Mouse (Mus musculus): Measurements from ENCODE around the gene Trio.

Trio gene

DNA sequence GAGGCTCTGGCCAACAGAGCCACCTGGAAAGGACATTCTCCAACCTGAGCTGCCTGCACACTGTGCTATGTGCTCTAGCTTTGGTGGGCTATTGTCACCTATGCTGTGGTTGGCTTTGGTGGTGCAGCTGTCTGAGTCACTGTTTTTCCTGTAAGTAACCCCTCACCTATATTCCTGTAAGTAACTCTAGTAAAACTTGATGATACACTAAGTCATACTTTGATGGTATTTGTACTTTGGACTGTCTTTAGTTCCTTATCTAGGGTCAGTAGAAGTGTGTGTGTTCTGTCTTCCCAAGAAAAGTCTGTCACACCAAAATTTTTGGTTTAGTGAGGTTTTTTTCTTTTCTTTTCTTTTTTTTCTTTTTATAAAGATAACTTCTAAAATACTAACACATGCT lies 49.3 kb downstream of the Trio start:
- ChIA-PET POLR2A (no interaction called here), CTCF (no interaction called here)

DNA sequence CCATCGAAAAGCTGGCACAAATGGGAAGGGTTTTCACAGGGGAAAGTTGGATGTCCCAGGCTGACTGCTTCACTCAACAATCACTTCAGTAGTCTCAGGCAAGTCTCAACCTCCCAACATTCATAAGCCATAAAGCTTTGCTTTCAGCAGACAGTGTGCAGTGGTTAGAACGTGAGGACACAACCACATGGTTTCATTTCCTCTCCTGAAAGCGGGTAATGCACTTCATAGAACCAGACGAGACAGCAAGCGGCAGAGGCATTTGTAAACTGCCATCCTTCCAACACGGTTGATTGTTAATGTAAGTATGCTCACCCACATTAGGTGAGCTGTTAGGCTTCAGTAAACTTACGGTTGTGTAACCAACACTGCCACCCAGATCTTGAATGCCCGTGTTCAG lies 51.0 kb downstream of the Trio start:
- CTCF ChIA-PET, result interaction anchor here in 1 of 4 experiments (0.7 kb wide), 1 partner anchor 61 kb away, joined by 3 read pairs; no protein-coding TSS in a partner anchor
- POLR2A ChIA-PET, result interaction anchor here in 1 of 4 experiments (1.2 to 1.4 kb wide), 2 partner anchors 18 to 19 kb away, joined by 3 to 4 read pairs; no protein-coding TSS in a partner anchor

DNA sequence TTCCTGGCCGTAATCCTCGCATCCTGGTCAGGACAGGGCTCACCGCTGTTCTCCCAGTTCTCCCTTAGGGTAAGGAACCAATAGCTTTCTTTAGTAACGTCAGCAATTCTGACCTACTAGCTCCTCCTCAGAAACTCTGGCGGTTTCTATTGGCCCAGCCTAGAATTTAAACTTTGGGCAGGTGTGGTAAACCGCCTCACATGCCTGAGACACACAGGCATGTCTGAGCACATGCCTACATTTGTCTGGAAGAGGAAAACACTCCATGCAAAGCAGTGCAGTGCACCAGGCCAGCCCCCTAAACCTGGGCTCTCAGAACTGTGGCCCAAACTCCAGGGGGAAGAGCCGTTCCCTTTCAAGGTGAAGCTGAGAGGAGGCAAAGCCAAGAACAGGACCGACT lies 57.5 kb downstream of the Trio start:
- ChIA-PET CTCF (interaction anchor here in 1 of 4 experiments (0.8 kb wide), 1 partner anchor 214 kb away, joined by 3 read pairs; no protein-coding TSS in a partner anchor), POLR2A (interaction anchor here in 3 of 4 experiments (0.6 to 2.7 kb wide), 42 partner anchors 8 to 664 kb away, joined by 3 to 25 read pairs (median 4); partner anchors contain the start of genes Trio (in 2 of the 3) and Otulinl (in 1 of the 3))

DNA sequence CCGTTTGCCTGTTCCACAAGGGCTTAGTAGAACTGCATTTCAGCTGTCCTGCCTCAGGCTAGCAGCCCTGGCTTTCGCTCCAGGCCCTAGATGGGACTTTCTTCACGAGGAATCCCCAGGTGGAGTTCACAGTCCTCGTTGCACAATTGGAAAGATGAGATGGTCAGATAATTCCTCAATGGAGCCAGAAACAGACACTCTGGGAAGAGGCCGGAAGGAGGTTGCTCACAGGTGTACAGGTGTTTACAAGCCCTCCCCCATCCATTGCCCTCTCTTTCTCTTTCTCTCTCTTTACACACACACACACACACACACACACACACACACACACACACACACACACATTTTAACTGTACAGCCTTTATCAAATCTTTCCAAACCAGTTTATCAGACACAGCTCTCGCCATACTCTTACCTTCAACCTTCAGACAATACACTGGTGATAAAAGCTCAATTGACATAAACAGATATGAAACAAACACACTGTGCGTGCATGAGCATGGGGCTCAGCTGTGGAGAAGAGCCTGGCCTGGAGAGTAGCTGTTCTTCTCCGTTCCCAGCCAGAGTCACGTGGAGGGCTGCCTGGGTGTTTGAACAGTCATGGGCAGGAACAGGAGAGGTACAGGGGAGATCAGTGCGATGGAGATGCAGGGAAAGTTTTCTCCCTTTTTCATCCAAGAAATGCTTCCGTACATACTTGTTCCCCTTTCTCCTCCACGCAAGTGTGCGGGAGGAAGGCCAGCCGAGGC lies 58.3 kb downstream of the Trio start:
- POLR2A ChIA-PET, result interaction anchor here in 3 of 4 experiments (0.7 to 2.7 kb wide), 39 partner anchors 7 to 663 kb away, joined by 3 to 25 read pairs (median 4); partner anchors contain the start of genes Trio (in 2 of the 3) and Otulinl (in 1 of the 3)
- CTCF ChIA-PET, result interaction anchor here in 2 of 4 experiments (0.6 to 0.8 kb wide), 2 partner anchors 215 to 232 kb away, joined by 3 to 4 read pairs; no protein-coding TSS in a partner anchor

DNA sequence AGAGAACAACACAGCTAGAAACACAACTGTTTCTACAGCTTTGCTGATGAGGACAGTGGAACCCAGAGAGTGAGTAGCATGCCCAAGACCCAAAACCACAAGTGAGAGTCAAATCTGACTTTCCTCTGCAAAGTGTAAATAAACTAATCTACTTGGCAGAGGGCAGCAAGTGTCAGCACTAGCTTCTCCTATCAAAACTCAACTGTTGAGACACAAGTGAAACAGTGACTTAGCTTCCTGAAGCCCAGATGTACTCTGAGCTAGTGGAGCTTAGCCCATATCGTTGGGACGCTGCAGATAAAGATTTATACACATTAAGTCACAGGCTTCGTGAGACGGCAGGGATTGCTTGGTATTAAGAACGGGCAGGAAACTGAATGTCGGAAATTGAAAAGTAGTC lies 60.8 kb downstream of the Trio start:
- ChIA-PET CTCF (no interaction called here), POLR2A (interaction anchor here in 1 of 4 experiments (0.6 to 1.0 kb wide), 3 partner anchors 9 to 51 kb away, joined by 3 to 11 read pairs (median 7); no protein-coding TSS in a partner anchor)

DNA sequence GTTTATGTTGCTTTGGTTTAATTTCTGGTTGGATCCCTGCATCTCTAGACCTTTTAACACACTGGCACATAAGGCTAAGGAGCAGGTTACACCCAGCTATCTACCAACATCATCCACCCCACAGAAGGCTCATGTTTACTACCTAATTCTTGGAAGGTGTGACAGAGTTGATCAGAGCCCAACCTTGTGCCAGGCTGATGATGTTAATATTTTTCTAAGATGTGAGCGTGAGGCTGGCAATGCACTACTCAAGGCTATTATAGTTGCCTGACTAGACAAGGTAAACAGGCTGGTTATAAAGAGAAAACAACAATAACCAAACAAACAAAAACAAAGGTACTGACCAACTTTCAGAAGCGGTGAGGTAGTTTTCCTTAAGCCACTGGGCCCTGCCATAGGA lies 62.1 kb downstream of the Trio start:
- CTCF ChIA-PET, result no interaction called here
- POLR2A ChIA-PET, result interaction anchor here in 1 of 4 experiments (0.6 kb wide), 1 partner anchor 175 kb away, joined by 3 read pairs; no protein-coding TSS in a partner anchor

GRCm38 (mm10) chr15:27960642-27961041 lies 65.0 kb downstream of the Trio start:
- ChIA-PET POLR2A (interaction anchor here in 3 of 4 experiments (0.6 to 2.3 kb wide), 4 partner anchors 7 to 61 kb away, joined by 3 to 13 read pairs (median 4); no protein-coding TSS in a partner anchor), CTCF (no interaction called here)

GRCm38 (mm10) chr15:27957867-27958266 lies 67.8 kb downstream of the Trio start:
- CTCF ChIA-PET, result interaction anchor here in 1 of 4 experiments (0.6 kb wide), 1 partner anchor 37 kb away, joined by 5 read pairs; no protein-coding TSS in a partner anchor

DNA sequence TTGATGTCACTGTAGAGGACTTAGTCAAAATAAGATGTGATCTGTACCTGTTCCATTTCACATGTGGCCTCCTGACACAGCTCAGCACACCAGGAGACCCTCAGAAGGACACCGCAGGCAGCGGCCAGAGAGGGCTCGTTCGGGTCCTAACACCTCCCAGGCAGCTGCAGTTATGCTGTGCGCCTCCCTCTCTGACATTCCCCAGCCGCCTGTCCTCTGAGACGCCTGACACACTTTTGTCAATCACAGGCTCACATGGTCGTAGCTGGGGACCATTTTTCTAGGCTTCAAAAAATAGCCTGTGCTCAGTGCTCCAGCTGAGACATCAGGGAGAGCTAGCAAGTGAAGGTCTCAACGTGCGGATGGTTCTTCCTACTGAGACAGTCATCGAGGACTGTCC lies 70.0 kb downstream of the Trio start:
- CTCF ChIA-PET, result interaction anchor here in 1 of 4 experiments (0.8 kb wide), 1 partner anchor 8 kb away, joined by 4 read pairs; no protein-coding TSS in a partner anchor
- POLR2A ChIA-PET, result interaction anchor here in 2 of 4 experiments (0.9 to 1.1 kb wide), 4 partner anchors 9 to 12 kb away, joined by 3 to 11 read pairs (median 5); no protein-coding TSS in a partner anchor

More at GRCm38 (mm10) chr15:27957867-27958266, 67.8 kb downstream of the Trio start:
- POLR2A ChIA-PET, result no interaction called here

DNA sequence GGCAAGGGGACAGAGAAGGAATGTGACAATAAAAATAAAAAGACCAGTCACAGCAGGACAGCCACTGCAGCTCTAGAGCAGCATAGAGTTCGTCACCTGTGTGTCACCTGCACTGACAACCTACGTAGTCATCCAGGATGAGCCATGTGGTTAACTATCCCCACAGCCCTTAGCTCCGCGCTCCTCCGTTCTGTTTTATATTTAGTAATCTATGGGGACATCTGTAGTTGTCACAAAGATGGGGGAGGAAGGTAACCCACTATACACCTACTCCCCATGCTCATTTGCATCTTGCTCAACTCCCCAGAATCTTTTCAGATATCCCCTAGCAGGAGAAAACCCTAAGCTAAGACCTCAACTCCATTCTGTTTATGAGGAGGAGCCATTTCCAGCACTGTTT lies 71.3 kb downstream of the Trio start:
- POLR2A ChIA-PET, result interaction anchor here in 1 of 4 experiments (1.1 to 2.1 kb wide), 3 partner anchors 14 to 78 kb away, joined by 3 to 9 read pairs (median 5); no protein-coding TSS in a partner anchor
- CTCF ChIA-PET, result interaction anchor here in 1 of 4 experiments (0.5 kb wide), 1 partner anchor 18 kb away, joined by 6 read pairs; no protein-coding TSS in a partner anchor

- POLR2A ChIA-PET, result interaction anchor here in 3 of 4 experiments (0.6 to 2.1 kb wide), 4 partner anchors 14 to 20 kb away, joined by 3 to 9 read pairs (median 4); no protein-coding TSS in a partner anchor
- CTCF ChIA-PET, result no interaction called here
These were observed 72.1 kb downstream of the Trio start for GRCm38 (mm10) chr15:27953570-27953969.

- ChIA-PET CTCF (interaction anchor here in 1 of 4 experiments (0.6 kb wide), 1 partner anchor 403 kb away, joined by 4 read pairs; no protein-coding TSS in a partner anchor), POLR2A (interaction anchor here in 1 of 4 experiments (0.7 kb wide), 1 partner anchor 17 kb away, joined by 4 read pairs; no protein-coding TSS in a partner anchor)
These were observed 74.5 kb downstream of the Trio start for GRCm38 (mm10) chr15:27951195-27951594.

GRCm38 (mm10) chr15:27949196-27949595 lies 76.5 kb downstream of the Trio start:
- CTCF ChIA-PET, result no interaction called here
- POLR2A ChIA-PET, result no interaction called here

- POLR2A ChIA-PET, result interaction anchor here in 1 of 4 experiments (1.2 kb wide), 1 partner anchor 15 kb away, joined by 4 read pairs; no protein-coding TSS in a partner anchor
- CTCF ChIA-PET, result interaction anchor here in 3 of 4 experiments (0.6 to 1.1 kb wide), 4 partner anchors 8 to 111 kb away, joined by 3 to 6 read pairs (median 4); no protein-coding TSS in a partner anchor
These were observed 77.8 kb downstream of the Trio start for GRCm38 (mm10) chr15:27947880-27948279.

DNA sequence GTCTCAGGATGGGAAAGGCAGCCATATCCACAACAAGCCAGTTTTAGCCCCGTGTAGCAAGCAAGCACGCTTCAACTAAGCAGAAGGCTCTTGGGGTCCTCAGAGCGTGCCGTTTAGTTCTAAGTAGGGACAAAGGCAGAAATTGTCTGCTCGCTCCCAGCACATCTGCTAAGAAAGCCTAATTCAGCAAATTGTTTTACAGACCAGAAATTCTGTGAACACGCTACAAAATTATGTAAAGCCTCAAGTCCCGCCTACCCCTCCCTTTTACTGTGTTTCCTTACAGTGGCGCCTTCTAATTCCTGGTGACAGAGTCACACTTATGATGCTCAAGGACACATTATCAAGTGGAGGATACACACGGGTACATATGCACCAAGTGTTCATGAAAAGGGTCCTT lies 80.1 kb downstream of the Trio start:
- CTCF ChIA-PET, result no interaction called here
- POLR2A ChIA-PET, result no interaction called here

GRCm38 (mm10) chr15:27944898-27945297 lies 80.8 kb downstream of the Trio start:
- POLR2A ChIA-PET, result no interaction called here
- CTCF ChIA-PET, result interaction anchor here in 1 of 4 experiments (1.0 kb wide), 1 partner anchor 40 kb away, joined by 3 read pairs; no protein-coding TSS in a partner anchor

- ChIA-PET POLR2A (interaction anchor here in 2 of 4 experiments (0.6 to 1.2 kb wide), 2 partner anchors 12 to 88 kb away, joined by 3 read pairs; no protein-coding TSS in a partner anchor), CTCF (interaction anchor here in 1 of 4 experiments (0.7 kb wide), 1 partner anchor 188 kb away, joined by 4 read pairs; no protein-coding TSS in a partner anchor)
These were observed 82.0 kb downstream of the Trio start for GRCm38 (mm10) chr15:27943486-27944195.

DNA sequence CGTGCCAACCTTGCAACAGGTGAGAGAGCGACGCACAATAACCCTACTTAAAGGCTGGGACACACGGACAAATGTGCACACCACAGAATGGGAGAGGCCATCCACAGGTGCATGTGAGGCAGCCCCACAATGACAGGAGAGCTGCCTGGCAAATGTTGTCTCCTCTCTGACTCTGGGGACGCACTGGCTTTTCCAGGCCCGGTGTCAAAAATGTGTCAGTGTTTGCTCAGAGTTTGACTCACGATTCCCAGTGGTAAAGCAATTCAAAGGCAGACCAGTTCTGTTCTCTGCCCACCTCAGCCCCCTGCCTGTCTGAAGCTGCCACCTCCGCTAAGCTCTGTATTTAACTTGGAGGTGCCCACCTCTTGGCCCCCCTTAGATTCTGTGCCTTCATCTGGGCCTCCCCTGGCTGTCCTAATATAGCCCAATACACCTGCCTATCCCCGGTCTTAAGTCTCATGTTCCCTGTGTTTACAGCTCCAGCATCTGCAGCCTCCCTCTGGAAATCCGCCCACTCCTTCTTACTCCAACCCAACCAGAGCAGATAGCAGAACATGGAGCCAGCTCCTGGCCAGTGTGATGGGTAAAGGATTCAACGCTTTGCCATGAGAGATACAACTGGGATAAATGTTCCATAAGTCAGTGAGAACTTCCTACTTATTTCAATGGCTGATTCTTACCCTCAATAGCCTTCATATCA lies 83.3 kb downstream of the Trio start:
- POLR2A ChIA-PET, result interaction anchor here in 2 of 4 experiments (0.5 to 0.9 kb wide), 4 partner anchors 42 to 916 kb away, joined by 3 to 4 read pairs (median 3); no protein-coding TSS in a partner anchor
- CTCF ChIA-PET, result interaction anchor here in 1 of 4 experiments (0.6 kb wide), 1 partner anchor 23 kb away, joined by 9 read pairs; no protein-coding TSS in a partner anchor
